Mouse (Mus musculus) MEL (cell line): Measurements from ENCODE around the gene Ap3d1. TPM values are rescaled to one million over a fixed set of nuclear protein-coding genes. Genes with fewer than 3 reads are reported as not detected.
A peak's percentile ranks its signal among the peaks of the same experiment; 100 is the strongest.

Experiments used
- DNase-seq: peaks from one replicate; pipeline ENCODE4 v3.0.0; 2011; ENCODE audit warnings: low read depth, low spot score
- H3K27ac ChIP-seq: 2 replicates; pipeline ENCODE4 v1.5.1; 2012; ENCODE audit warnings: low read depth, mild to moderate bottlenecking, control low read depth, low read length, moderate library complexity; ENCODE audit not compliant: control insufficient read depth
- H3K27me3 ChIP-seq, 2 experiments: fragments of 150-350 bp in 1 of 2; sonication (generic) in 1 of 2; 2 replicates each; pipeline ENCODE4 v1.6.1; 2012; ENCODE audit warnings: low read length in 2 of 2, mild to moderate bottlenecking in 2 of 2, improper control_type of control experiment in 1 of 2, moderate library complexity in 1 of 2; ENCODE audit not compliant: insufficient read depth in 2 of 2, control insufficient read depth in 1 of 2
- H3K36me3 ChIP-seq, 2 experiments: 2 replicates each; pipeline ENCODE4 v1.6.1; 2012 to 2014; ENCODE audit warnings: low read length in 2 of 2, improper control_type of control experiment in 1 of 2, inconsistent platforms in 1 of 2, mild to moderate bottlenecking in 1 of 2; ENCODE audit not compliant: insufficient read depth in 2 of 2, control insufficient read depth in 1 of 2
- H3K4me1 ChIP-seq, 2 experiments: fragments of 150-350 bp in 1 of 2; sonication (generic) in 1 of 2; 2 replicates each; pipeline ENCODE4 v1.6.1; 2012; ENCODE audit warnings: low read length in 2 of 2, improper control_type of control experiment in 1 of 2, mild to moderate bottlenecking in 1 of 2; ENCODE audit not compliant: insufficient read depth in 2 of 2, control insufficient read depth in 1 of 2
- H3K4me3 ChIP-seq, 2 experiments: fragments of 150-350 bp in 1 of 2; sonication (generic) in 1 of 2; 2 replicates each; pipeline ENCODE4 v1.5.1; 2012; ENCODE audit warnings: low read depth in 2 of 2, low read length in 2 of 2, mild to moderate bottlenecking in 2 of 2, moderate library complexity in 2 of 2, control low read depth in 1 of 2, improper control_type of control experiment in 1 of 2; ENCODE audit not compliant: control insufficient read depth in 1 of 2, insufficient read depth in 1 of 2
- H3K79me2 ChIP-seq: 2 replicates; pipeline ENCODE4 v1.6.1; 2012; ENCODE audit warnings: mild to moderate bottlenecking, low read length, moderate library complexity; ENCODE audit not compliant: control insufficient read depth, poor library complexity, insufficient read depth
- H3K9ac ChIP-seq: 2 replicates; pipeline ENCODE4 v1.6.1; 2012; ENCODE audit warnings: low read depth, mild to moderate bottlenecking, control low read depth, low read length, moderate library complexity; ENCODE audit not compliant: control insufficient read depth, poor library complexity, severe bottlenecking
- H3K9me3 ChIP-seq: fragments of 150-350 bp; sonication (generic); replicated peaks from 2 replicates; pipeline ENCODE4 v1.6.1; 2012; ENCODE audit warnings: mild to moderate bottlenecking, low read length, improper control_type of control experiment, moderate library complexity; ENCODE audit not compliant: insufficient read depth
- BHLHE40 ChIP-seq: IDR thresholded peaks from 2 replicates; pipeline ENCODE4 v1.6.1; 2012; ENCODE audit warnings: low read depth, mild to moderate bottlenecking, inconsistent platforms, low read length, improper control_type of control experiment, borderline replicate concordance
- CHD1 ChIP-seq: IDR thresholded peaks from 2 replicates; pipeline ENCODE4 v1.6.1; 2012; ENCODE audit warnings: low read depth, mild to moderate bottlenecking, inconsistent platforms, low read length, improper control_type of control experiment
- CTCF ChIP-seq, 3 experiments: IDR thresholded peaks in 2 of 3; conservative IDR thresholded peaks in 1 of 3; 2 replicates each; pipeline ENCODE4 v1.5.1; 2011 to 2012; ENCODE audit warnings: low read length in 3 of 3, low read depth in 2 of 3, mild to moderate bottlenecking in 2 of 3, improper control_type of control experiment in 1 of 3, inconsistent platforms in 1 of 3, mixed read lengths in 1 of 3, moderate library complexity in 1 of 3; ENCODE audit not compliant: control insufficient read depth in 1 of 3, insufficient read depth in 1 of 3, poor library complexity in 1 of 3, severe bottlenecking in 1 of 3
- E2F4 ChIP-seq: IDR thresholded peaks from 2 replicates; pipeline ENCODE4 v1.6.1; 2011; ENCODE audit warnings: low read depth, low read length, improper control_type of control experiment, borderline replicate concordance
- ELF1 ChIP-seq: IDR thresholded peaks from 2 replicates; pipeline ENCODE4 v1.6.1; 2014; ENCODE audit warnings: low read depth, mild to moderate bottlenecking, inconsistent platforms, low read length, improper control_type of control experiment, moderate library complexity
- EP300 ChIP-seq, 2 experiments: IDR thresholded peaks; 2 replicates each; pipeline ENCODE4 v1.6.1; 2011; ENCODE audit warnings: improper control_type of control experiment in 2 of 2, low read length in 2 of 2, low read depth in 1 of 2, mild to moderate bottlenecking in 1 of 2
- ETS1 ChIP-seq: IDR thresholded peaks from 2 replicates; pipeline ENCODE4 v1.6.1; 2012; ENCODE audit warnings: low read depth, mild to moderate bottlenecking, inconsistent platforms, low read length, improper control_type of control experiment, moderate library complexity
- GATA1 ChIP-seq: IDR thresholded peaks from 2 replicates; pipeline ENCODE4 v1.6.1; 2011; ENCODE audit warnings: low read depth, low read length, improper control_type of control experiment
- HCFC1 ChIP-seq: IDR thresholded peaks from 2 replicates; pipeline ENCODE4 v1.6.1; 2012; ENCODE audit warnings: low read depth, mild to moderate bottlenecking, inconsistent platforms, low read length, improper control_type of control experiment, moderate library complexity
- JUND ChIP-seq: IDR thresholded peaks from 2 replicates; pipeline ENCODE4 v1.6.1; 2011; ENCODE audit warnings: low read depth, mild to moderate bottlenecking, improper control_type of control experiment, low read length
- MAFK ChIP-seq: IDR thresholded peaks from 2 replicates; pipeline ENCODE4 v1.6.1; 2011; ENCODE audit warnings: low read depth, mild to moderate bottlenecking, low read length, improper control_type of control experiment, borderline replicate concordance
- MAZ ChIP-seq: IDR thresholded peaks from 2 replicates; pipeline ENCODE4 v1.6.1; 2012; ENCODE audit warnings: low read depth, mild to moderate bottlenecking, inconsistent platforms, low read length, improper control_type of control experiment
- MXI1 ChIP-seq: IDR thresholded peaks from 2 replicates; pipeline ENCODE4 v1.6.1; 2011; ENCODE audit warnings: mild to moderate bottlenecking, low read depth, low read length, improper control_type of control experiment
- NELFE ChIP-seq: IDR thresholded peaks from 2 replicates; pipeline ENCODE4 v1.6.1; 2011; ENCODE audit warnings: low read depth, low read length, improper control_type of control experiment
- NRF1 ChIP-seq: IDR thresholded peaks from 2 replicates; pipeline ENCODE4 v1.6.1; 2014; ENCODE audit warnings: low read depth, mild to moderate bottlenecking, inconsistent platforms, low read length, improper control_type of control experiment, moderate library complexity; ENCODE audit not compliant: poor library complexity, insufficient read depth, severe bottlenecking
- POLR2AphosphoS2 ChIP-seq: IDR thresholded peaks from 2 replicates; pipeline ENCODE4 v1.6.1; 2011; ENCODE audit warnings: low read length, improper control_type of control experiment
- RAD21 ChIP-seq: IDR thresholded peaks from 2 replicates; pipeline ENCODE4 v1.6.1; 2011; ENCODE audit warnings: mild to moderate bottlenecking, low read depth, low read length, improper control_type of control experiment
- RCOR1 ChIP-seq: IDR thresholded peaks from 2 replicates; pipeline ENCODE4 v1.6.1; 2012; ENCODE audit warnings: low read depth, mild to moderate bottlenecking, inconsistent platforms, low read length, improper control_type of control experiment
- SIN3A ChIP-seq: IDR thresholded peaks from 2 replicates; pipeline ENCODE4 v1.6.1; 2012; ENCODE audit warnings: low read length, improper control_type of control experiment, inconsistent platforms
- SMC3 ChIP-seq: IDR thresholded peaks from 2 replicates; pipeline ENCODE4 v1.6.1; 2011; ENCODE audit warnings: low read depth, low read length, improper control_type of control experiment
- TAL1 ChIP-seq: IDR thresholded peaks from 2 replicates; pipeline ENCODE4 v1.6.1; 2012; ENCODE audit warnings: mild to moderate bottlenecking, inconsistent platforms, low read length, moderate library complexity, mixed read lengths
- TBP ChIP-seq: IDR thresholded peaks from 2 replicates; pipeline ENCODE4 v1.8.0; 2011; ENCODE audit warnings: low read depth, low read length, improper control_type of control experiment
- TCF12 ChIP-seq: IDR thresholded peaks from 2 replicates; pipeline ENCODE4 v1.6.1; 2014; ENCODE audit warnings: low read depth, mild to moderate bottlenecking, inconsistent platforms, low read length, improper control_type of control experiment, moderate library complexity
- UBTF ChIP-seq: IDR thresholded peaks from 2 replicates; pipeline ENCODE4 v1.6.1; 2012; ENCODE audit warnings: low read depth, mild to moderate bottlenecking, inconsistent platforms, low read length, improper control_type of control experiment, moderate library complexity, borderline replicate concordance; ENCODE audit not compliant: insufficient read depth
- USF1 ChIP-seq: IDR thresholded peaks from 2 replicates; pipeline ENCODE4 v1.6.1; 2014; ENCODE audit warnings: low read depth, mild to moderate bottlenecking, inconsistent platforms, low read length, improper control_type of control experiment, moderate library complexity
- ZC3H11A ChIP-seq: IDR thresholded peaks from 2 replicates; pipeline ENCODE4 v1.6.1; 2012; ENCODE audit warnings: low read depth, mild to moderate bottlenecking, inconsistent platforms, low read length, improper control_type of control experiment
- ZKSCAN1 ChIP-seq: IDR thresholded peaks from 2 replicates; pipeline ENCODE4 v1.6.1; 2012; ENCODE audit warnings: low read depth, mild to moderate bottlenecking, inconsistent platforms, low read length, improper control_type of control experiment, moderate library complexity
- ZMIZ1 ChIP-seq: IDR thresholded peaks from 2 replicates; pipeline ENCODE4 v1.6.1; 2012; ENCODE audit warnings: low read depth, mild to moderate bottlenecking, inconsistent platforms, low read length, improper control_type of control experiment, moderate library complexity
- ZNF384 ChIP-seq: IDR thresholded peaks from 2 replicates; pipeline ENCODE4 v1.6.1; 2012; ENCODE audit warnings: low read depth, mild to moderate bottlenecking, inconsistent platforms, low read length, improper control_type of control experiment
- polyA plus RNA-seq, 2 experiments: library from polyadenylated mRNA; stranded (reverse) in 1 of 2; unstranded in 1 of 2; fragments of >175 nt in 1 of 2; fragments of >200 nt in 1 of 2; gene quantifications; 2 replicates each; pipeline versions ENCODE4 v1.2.1 to v1.2.4; 2012; ENCODE audit warnings: low replicate concordance in 2 of 2, low read depth in 1 of 2; ENCODE audit not compliant: insufficient read length in 2 of 2, insufficient read depth in 1 of 2, missing spikeins in 1 of 2
- total RNA-seq: library from RNA; depleted of rRNA; stranded (reverse); fragments of 300-350 nt; gene quantifications from 2 replicates; pipeline ENCODE4 v1.2.3, GENCODE M21; 2012

Ap3d1 gene
- total and polyA plus RNA-seq, 3 experiments: 32.7 to 260 (median 54.5) TPM

DNA sequence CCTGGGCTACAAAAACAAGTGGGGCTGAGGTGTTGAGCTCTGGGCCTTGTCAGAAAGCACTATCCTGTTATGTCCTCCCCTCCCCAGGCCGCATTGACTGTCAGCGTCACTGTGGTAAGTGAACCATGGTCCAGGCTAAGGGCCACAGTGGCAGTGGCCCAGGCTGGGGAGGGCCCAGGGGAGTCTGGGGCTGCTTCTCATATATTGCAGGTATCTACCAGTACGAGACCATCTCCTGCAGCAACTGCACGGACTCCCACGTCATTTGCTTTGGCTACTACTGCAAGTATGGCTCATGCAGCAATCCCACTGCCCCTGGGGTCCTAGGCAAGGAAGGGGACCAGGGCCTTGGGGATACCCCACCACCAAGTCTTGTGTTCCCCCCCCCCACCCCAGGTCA lies 38.4 kb downstream of the Ap3d1 start:
- TF ChIP-seq MAFK: no peak
- TF ChIP-seq ZMIZ1: no peak
- TF ChIP-seq HCFC1: no peak
- no peak for TF ChIP-seq CHD1
- TF ChIP-seq NELFE: no peak
- TF ChIP-seq EP300 (IDR thresholded peaks at IDR 0.05; ENCODE audit: low read depth in 1 of 2, low read length in 2 of 2): no peak
- no peak for TF ChIP-seq TBP
- TF ChIP-seq GATA1: no peak
- TF ChIP-seq MXI1: no peak
- no peak for TF ChIP-seq NRF1
- TF ChIP-seq MAZ: no peak
- Histone ChIP-seq H3K36me3 (peaks cover 0 to 17% of the 10 kb centered on the region in 2 experiments; a peak in 2 of 4 replicates), H3K4me3 (peak overlapping the region in 1 of 2 experiments; percentile 60; a peak in 3 of 4 replicates), H3K79me2 (peaks cover 4% of the 10 kb centered on the region), H3K4me1 (peaks cover 12 to 24% of the 10 kb centered on the region in 2 experiments), H3K27ac (no peak overlapping the region), H3K27me3 (no peaks in the 10 kb centered on the region), H3K9ac (no peak overlapping the region), H3K9me3 (no peaks in the 10 kb centered on the region)
- no peak for DNase-seq

DNA sequence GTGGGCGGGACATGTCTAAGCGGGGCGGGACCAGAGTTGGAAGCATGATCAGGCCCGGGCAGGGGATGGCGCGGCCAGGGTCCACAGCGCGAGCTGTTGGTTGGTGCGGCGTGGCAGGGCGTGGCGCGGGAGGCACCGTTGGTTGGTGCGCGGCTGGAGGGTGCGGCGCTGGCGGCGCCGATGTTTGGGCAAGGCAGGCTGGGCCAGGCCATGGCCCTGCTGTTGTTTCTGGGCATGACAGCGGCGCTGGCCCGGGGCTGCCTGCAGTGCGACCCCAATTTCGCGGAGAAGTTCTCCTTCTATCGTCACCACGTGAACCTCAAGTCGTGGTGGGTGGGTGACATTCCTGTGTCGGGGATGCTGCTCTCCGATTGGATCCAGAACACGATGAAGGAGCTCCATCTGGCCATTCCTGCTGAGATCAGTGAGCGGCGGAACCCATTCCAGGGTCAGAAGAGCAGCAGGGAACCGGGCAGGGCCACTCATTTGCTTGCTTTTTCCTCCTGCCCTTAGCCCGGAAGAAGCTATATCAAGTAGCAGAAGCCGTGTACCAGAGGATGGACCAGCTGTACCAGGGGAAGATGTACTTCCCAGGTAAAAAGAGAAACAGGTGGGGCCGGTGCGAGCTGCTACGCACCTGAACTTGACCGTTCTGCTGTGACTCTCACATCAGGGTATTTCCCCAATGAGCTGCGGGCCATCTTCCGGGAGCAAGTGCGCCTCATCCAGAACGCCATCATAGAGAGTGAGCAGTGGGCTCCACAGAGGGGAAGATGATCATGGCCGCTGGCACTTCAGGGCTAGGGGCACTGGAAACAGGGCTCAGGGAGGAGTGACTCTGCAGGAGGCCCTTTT lies 39.3 kb downstream of the Ap3d1 start:
- H3K4me3 ChIP-seq: peak overlapping the region; percentile 60 to 93
- H3K4me1 ChIP-seq: peaks cover 17 to 33% of the 10 kb centered on the region in 2 experiments
- H3K79me2 ChIP-seq: peaks cover 4% of the 10 kb centered on the region
- peak overlapping the region; percentile 64 for H3K27ac ChIP-seq
- peak overlapping the region; percentile 63 for H3K9ac ChIP-seq
- H3K36me3 ChIP-seq: peaks cover 0 to 20% of the 10 kb centered on the region in 2 experiments; a peak in 2 of 4 replicates
- no peaks in the 10 kb centered on the region for H3K9me3 ChIP-seq
- H3K27me3 ChIP-seq: no peaks in the 10 kb centered on the region
- DNase-seq: peak; percentile 97
- TF ChIP-seq TBP: no peak
- TF ChIP-seq RAD21: no peak
- TF ChIP-seq ZC3H11A: no peak
- no peak for TF ChIP-seq SMC3
- no peak for TF ChIP-seq ZKSCAN1
- TF ChIP-seq POLR2AphosphoS2: no peak
- TF ChIP-seq GATA1: no peak
- no peak for TF ChIP-seq ETS1
- TF ChIP-seq ZNF384: 0 out of 2 replicates have a peak, but pooled peaks have one; percentile 2
- TF ChIP-seq TCF12: no peak
- TF ChIP-seq HCFC1: peak; percentile 22; the same call in 1 of the 2 replicates
- no peak for TF ChIP-seq MAZ
- no peak for TF ChIP-seq TAL1
- TF ChIP-seq NELFE: peak; percentile 38; the same call in 1 of the 2 replicates
- no peak for TF ChIP-seq JUND
- peak; percentile 90 for TF ChIP-seq MXI1
- TF ChIP-seq RCOR1: no peak
- TF ChIP-seq MAFK: no peak
- no peak for TF ChIP-seq USF1
- TF ChIP-seq SIN3A: peak; percentile 62
- no peak for TF ChIP-seq BHLHE40
- no peak for TF ChIP-seq ELF1
- no peak for TF ChIP-seq CTCF (IDR thresholded peaks at IDR 0.05 in 2 of 3, conservative IDR thresholded peaks at IDR 0.05 in 1 of 3; ENCODE audit: control insufficient read depth in 1 of 3, insufficient read depth in 1 of 3, low read depth in 2 of 3, low read length in 3 of 3, poor library complexity in 1 of 3, severe bottlenecking in 1 of 3)
- TF ChIP-seq E2F4: no peak
- TF ChIP-seq EP300 (IDR thresholded peaks at IDR 0.05; ENCODE audit: low read depth in 1 of 2, low read length in 2 of 2): no peak
- TF ChIP-seq UBTF: peak; percentile 49; the same call in 1 of the 2 replicates
